Mouse (Mus musculus): ENCODE data around the gene 1700001C19Rik. TPM values are rescaled to one million over a fixed set of nuclear protein-coding genes. Genes with fewer than 3 reads are reported as not detected.

The 1700001C19Rik gene
- polyA plus RNA-seq, 1 experiment: not detected

DNA sequence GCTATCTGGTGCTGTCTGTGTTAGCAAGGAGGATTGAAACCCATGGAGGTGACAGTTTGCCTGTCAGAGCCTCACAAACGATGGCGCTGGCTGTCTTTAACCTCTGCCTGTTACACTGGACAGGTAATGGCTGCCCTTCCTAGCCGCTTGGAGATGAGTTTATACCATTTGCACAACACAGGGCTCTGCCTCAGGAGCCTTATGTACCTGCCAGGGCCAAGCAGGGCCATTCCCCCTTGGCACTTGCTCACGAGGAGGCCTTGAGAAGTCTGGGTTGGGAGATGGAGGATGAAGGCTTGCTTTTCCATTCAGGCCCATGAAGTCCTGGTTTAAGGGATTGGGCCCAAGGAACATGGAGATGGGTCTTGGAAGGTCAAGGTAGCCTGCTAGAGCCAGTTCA is 32.5 kb upstream of the 1700001C19Rik start:
- TF ChIP-seq POLR2A (IDR thresholded peaks at IDR 0.05; ENCODE audit: low read depth, low read length): no peak
- TF ChIP-seq CTCF (IDR thresholded peaks at IDR 0.05; ENCODE audit: extremely low read depth, insufficient read depth, insufficient read length, insufficient replicate concordance): no peak
- H3K4me3 ChIP-seq (ENCODE audit: extremely low read depth, insufficient read depth, insufficient read length): no peak overlapping the region
- H3K4me1 ChIP-seq (ENCODE audit: control insufficient read depth, insufficient read depth, insufficient read length): no peaks in the 10 kb centered on the region; the same call in 1 of the 2 replicates
- H3K27me3 ChIP-seq (ENCODE audit: control insufficient read depth, insufficient read depth, low read length): no peaks in the 10 kb centered on the region
- DNase-seq (ENCODE audit: low read depth in 1 of 2, low spot score in 2 of 2): no peak
- no peak overlapping the region for H3K27ac ChIP-seq (ENCODE audit: insufficient read depth, low read length)
- H3K36me3 ChIP-seq (ENCODE audit: control insufficient read depth, insufficient read depth, low read length): no peaks in the 10 kb centered on the region
- 94% methylated on average over 4 of the region's 4 CpGs for WGBS

DNA sequence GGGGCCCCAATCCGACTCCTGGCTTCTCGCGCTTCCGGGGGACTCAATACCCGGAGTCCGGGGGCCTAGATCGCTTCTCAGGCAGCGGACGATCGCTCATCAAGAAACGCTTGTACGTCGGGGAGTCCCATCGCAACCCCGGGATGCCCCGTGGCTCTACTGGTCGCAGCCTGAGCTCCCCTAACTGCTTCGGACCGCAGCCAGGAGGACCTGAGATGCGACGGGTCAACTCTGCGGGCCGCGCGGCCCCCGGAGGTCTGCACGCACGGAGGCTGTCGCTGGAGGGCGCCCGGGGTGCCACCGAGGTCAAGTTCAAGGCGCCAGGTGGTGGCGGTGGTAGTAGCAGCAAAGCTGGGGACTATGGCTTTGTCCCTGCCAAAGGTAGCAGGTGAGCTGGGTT is 31.3 kb upstream of the 1700001C19Rik start:
- whole genome bisulfite sequencing: 54% methylated on average over 34 of the region's 34 CpGs
- Histone ChIP-seq H3K27me3 (ENCODE audit: control insufficient read depth, insufficient read depth, low read length) (no peaks in the 10 kb centered on the region), H3K36me3 (ENCODE audit: control insufficient read depth, insufficient read depth, low read length) (no peaks in the 10 kb centered on the region), H3K4me1 (ENCODE audit: control insufficient read depth, insufficient read depth, insufficient read length) (no peaks in the 10 kb centered on the region; the same call in 1 of the 2 replicates), H3K4me3 (ENCODE audit: extremely low read depth, insufficient read depth, insufficient read length) (no peak overlapping the region), H3K27ac (ENCODE audit: insufficient read depth, low read length) (no peak overlapping the region)
- DNase-seq (ENCODE audit: low read depth in 1 of 2, low spot score in 2 of 2): no peak
- no peak for TF ChIP-seq CTCF (IDR thresholded peaks at IDR 0.05; ENCODE audit: extremely low read depth, insufficient read depth, insufficient read length, insufficient replicate concordance)
- no peak for TF ChIP-seq POLR2A (IDR thresholded peaks at IDR 0.05; ENCODE audit: low read depth, low read length)

DNA sequence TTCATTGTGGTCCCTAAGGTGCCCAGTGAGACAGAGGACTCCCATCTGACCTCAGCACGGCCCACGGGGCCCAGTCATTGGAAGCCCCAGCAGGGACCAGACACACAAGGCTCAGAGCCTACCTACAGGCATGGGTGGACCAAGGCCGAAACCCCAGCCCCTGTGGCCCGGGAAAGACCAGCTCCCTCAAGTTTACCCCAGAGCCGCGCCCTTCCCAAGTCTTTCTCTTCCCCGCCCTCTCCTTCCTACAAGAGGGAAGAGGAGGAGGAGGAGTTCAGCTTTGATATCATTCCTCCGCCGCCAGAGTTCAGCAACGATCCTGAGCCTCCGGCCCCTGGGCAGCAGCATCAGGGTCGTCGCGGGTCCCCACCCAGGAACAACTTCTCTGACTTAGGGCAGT is 30.9 kb upstream of the 1700001C19Rik start:
- no peak overlapping the region for H3K27ac ChIP-seq (ENCODE audit: insufficient read depth, low read length)
- no peak for DNase-seq (ENCODE audit: low read depth in 1 of 2, low spot score in 2 of 2)
- H3K36me3 ChIP-seq (ENCODE audit: control insufficient read depth, insufficient read depth, low read length): no peaks in the 10 kb centered on the region
- whole genome bisulfite sequencing: 85% methylated on average over 11 of the region's 14 CpGs
- TF ChIP-seq CTCF (IDR thresholded peaks at IDR 0.05; ENCODE audit: extremely low read depth, insufficient read depth, insufficient read length, insufficient replicate concordance): no peak
- no peak for TF ChIP-seq POLR2A (IDR thresholded peaks at IDR 0.05; ENCODE audit: low read depth, low read length)
- no peaks in the 10 kb centered on the region for H3K27me3 ChIP-seq (ENCODE audit: control insufficient read depth, insufficient read depth, low read length)
- H3K4me1 ChIP-seq (ENCODE audit: control insufficient read depth, insufficient read depth, insufficient read length): no peaks in the 10 kb centered on the region; the same call in 1 of the 2 replicates
- H3K4me3 ChIP-seq (ENCODE audit: extremely low read depth, insufficient read depth, insufficient read length): no peak overlapping the region

DNA sequence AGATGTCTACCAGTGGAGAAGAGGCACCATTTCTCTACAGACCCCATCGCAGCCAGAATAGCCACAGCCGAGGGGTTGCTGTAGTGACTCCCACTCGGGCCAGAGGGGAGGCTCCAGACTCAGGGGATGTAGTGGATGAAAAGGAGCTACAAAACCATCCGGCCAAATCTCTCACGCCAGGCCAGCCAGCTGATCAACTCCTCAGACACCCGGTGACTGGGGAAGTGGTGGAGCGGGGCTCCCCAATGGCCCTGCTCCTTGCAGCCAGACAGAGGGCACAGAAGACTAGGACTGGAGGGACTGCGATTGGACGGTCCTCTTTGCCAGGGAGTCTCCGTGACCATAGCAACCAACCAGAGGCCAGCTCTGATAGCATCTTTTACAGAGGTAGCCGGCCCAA is 30.5 kb upstream of the 1700001C19Rik start:
- Histone ChIP-seq H3K27me3 (ENCODE audit: control insufficient read depth, insufficient read depth, low read length) (no peaks in the 10 kb centered on the region), H3K4me3 (ENCODE audit: extremely low read depth, insufficient read depth, insufficient read length) (no peak overlapping the region), H3K4me1 (ENCODE audit: control insufficient read depth, insufficient read depth, insufficient read length) (no peaks in the 10 kb centered on the region; the same call in 1 of the 2 replicates), H3K27ac (ENCODE audit: insufficient read depth, low read length) (no peak overlapping the region), H3K36me3 (ENCODE audit: control insufficient read depth, insufficient read depth, low read length) (no peaks in the 10 kb centered on the region)
- no peak for DNase-seq (ENCODE audit: low read depth in 1 of 2, low spot score in 2 of 2)
- TF ChIP-seq POLR2A (IDR thresholded peaks at IDR 0.05; ENCODE audit: low read depth, low read length) (no peak), CTCF (IDR thresholded peaks at IDR 0.05; ENCODE audit: extremely low read depth, insufficient read depth, insufficient read length, insufficient replicate concordance) (no peak)
- WGBS: 95% methylated on average over 11 of the region's 11 CpGs

DNA sequence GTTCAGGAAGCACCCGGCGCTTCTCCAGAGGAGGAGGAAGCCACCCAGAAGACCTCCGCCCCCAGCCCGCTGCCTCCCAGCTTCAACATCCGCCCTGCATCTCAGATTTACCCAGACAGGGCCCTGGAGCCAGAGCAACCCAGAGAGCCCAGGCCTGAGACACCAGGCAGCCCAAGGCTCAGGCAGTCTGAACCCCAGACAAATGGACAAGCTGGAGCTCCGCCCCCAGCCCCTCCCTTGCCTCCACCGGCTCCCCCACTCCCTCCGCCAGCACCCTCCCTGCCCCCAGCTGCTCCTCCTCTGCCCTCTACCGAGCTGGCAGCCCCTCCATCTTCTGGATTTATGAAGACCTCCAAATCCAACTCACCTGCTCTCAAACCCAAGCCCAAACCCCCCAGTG is 29.1 kb upstream of the 1700001C19Rik start:
- no peak overlapping the region for H3K4me3 ChIP-seq (ENCODE audit: extremely low read depth, insufficient read depth, insufficient read length)
- no peaks in the 10 kb centered on the region; the same call in 1 of the 2 replicates for H3K4me1 ChIP-seq (ENCODE audit: control insufficient read depth, insufficient read depth, insufficient read length)
- H3K27ac ChIP-seq (ENCODE audit: insufficient read depth, low read length): no peak overlapping the region
- WGBS: 69% methylated on average over 9 of the region's 9 CpGs
- no peak for DNase-seq (ENCODE audit: low read depth in 1 of 2, low spot score in 2 of 2)
- TF ChIP-seq CTCF (IDR thresholded peaks at IDR 0.05; ENCODE audit: extremely low read depth, insufficient read depth, insufficient read length, insufficient replicate concordance): no peak
- no peak for TF ChIP-seq POLR2A (IDR thresholded peaks at IDR 0.05; ENCODE audit: low read depth, low read length)
- no peaks in the 10 kb centered on the region for H3K36me3 ChIP-seq (ENCODE audit: control insufficient read depth, insufficient read depth, low read length)
- H3K27me3 ChIP-seq (ENCODE audit: control insufficient read depth, insufficient read depth, low read length): no peaks in the 10 kb centered on the region

DNA sequence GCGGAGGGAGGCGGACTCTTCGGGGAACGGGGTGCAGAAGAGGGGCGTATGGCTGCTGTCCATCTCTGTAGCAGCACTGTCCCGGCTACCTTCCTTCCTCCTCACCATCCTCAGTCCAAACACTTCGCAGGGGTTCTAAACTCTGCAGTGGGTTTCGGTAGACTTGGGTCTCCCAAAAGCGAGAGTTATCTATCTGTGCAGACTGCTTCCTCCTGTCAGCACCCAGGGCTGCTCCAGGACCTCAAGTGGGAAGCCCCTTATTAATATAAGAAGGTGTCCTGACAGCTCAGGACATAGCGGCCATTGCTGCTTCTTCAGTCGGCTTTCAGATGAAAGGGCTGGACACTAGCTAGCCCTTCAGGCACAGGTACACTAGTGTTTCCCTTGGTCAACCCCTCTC is 27.8 kb upstream of the 1700001C19Rik start:
- no peak overlapping the region for H3K27ac ChIP-seq (ENCODE audit: insufficient read depth, low read length)
- no peaks in the 10 kb centered on the region for H3K36me3 ChIP-seq (ENCODE audit: control insufficient read depth, insufficient read depth, low read length)
- H3K27me3 ChIP-seq (ENCODE audit: control insufficient read depth, insufficient read depth, low read length): no peaks in the 10 kb centered on the region
- no peak overlapping the region for H3K4me3 ChIP-seq (ENCODE audit: extremely low read depth, insufficient read depth, insufficient read length)
- TF ChIP-seq POLR2A (IDR thresholded peaks at IDR 0.05; ENCODE audit: low read depth, low read length): no peak
- TF ChIP-seq CTCF (IDR thresholded peaks at IDR 0.05; ENCODE audit: extremely low read depth, insufficient read depth, insufficient read length, insufficient replicate concordance): no peak
- 89% methylated on average over 11 of the region's 11 CpGs for WGBS
- no peak for DNase-seq (ENCODE audit: low read depth in 1 of 2, low spot score in 2 of 2)
- H3K4me1 ChIP-seq (ENCODE audit: control insufficient read depth, insufficient read depth, insufficient read length): no peaks in the 10 kb centered on the region; the same call in 1 of the 2 replicates

DNA sequence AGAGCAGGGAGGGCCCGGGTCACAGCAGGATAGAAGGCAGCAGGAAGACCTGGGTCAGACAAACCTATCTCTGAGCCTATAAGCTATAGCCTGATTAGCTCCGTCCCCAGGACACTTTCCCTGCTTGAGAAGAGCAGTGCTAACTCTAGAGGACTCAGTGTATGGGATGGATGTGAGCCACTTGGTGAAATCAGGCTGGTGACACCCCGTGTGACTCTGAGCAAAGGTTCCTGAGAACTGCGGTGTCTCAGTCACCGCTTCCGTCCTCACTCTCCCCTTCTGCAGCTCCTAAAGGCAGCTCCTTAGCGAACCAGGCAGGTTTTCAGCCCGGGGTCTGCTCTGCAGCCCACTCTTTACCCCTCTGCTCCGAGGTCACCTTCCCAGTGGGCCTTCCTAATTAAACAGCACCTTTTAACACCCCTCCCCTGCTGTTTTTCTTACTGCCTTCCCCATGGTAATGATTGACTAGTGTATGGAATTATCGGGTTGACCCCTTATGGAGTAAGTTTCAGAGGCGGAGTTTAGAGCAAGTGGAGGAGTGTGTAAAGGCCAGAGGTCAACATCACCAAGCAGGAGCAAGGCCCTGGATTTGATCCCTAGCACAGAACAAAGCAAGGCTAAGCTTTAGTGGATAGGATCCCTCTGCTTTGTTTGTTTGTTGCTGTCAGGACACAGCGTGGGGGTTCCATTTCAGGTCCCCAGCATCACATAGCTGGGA is 27.2 kb upstream of the 1700001C19Rik start:
- Histone ChIP-seq H3K27me3 (ENCODE audit: control insufficient read depth, insufficient read depth, low read length) (no peaks in the 10 kb centered on the region), H3K4me3 (ENCODE audit: extremely low read depth, insufficient read depth, insufficient read length) (no peak overlapping the region), H3K36me3 (ENCODE audit: control insufficient read depth, insufficient read depth, low read length) (no peaks in the 10 kb centered on the region), H3K27ac (ENCODE audit: insufficient read depth, low read length) (no peak overlapping the region), H3K4me1 (ENCODE audit: control insufficient read depth, insufficient read depth, insufficient read length) (no peaks in the 10 kb centered on the region; the same call in 1 of the 2 replicates)
- TF ChIP-seq POLR2A (IDR thresholded peaks at IDR 0.05; ENCODE audit: low read depth, low read length) (no peak), CTCF (IDR thresholded peaks at IDR 0.05; ENCODE audit: extremely low read depth, insufficient read depth, insufficient read length, insufficient replicate concordance) (no peak)
- 91% methylated on average over 12 of the region's 12 CpGs for WGBS
- DNase-seq (ENCODE audit: low read depth in 1 of 2, low spot score in 2 of 2): no peak

Measured in spleen, adult 2 months (tissue).